Mouse (Mus musculus): ENCODE data around the gene Gtpbp2. TPM values are rescaled to one million over a fixed set of nuclear protein-coding genes. Genes with fewer than 3 reads are reported as not detected.

Gtpbp2 gene
- total RNA-seq, 2 experiments from 2014 or later = 86.9 to 100 TPM

- peak; percentile 74 to 81 for DNase-seq (ENCODE audit: low spot score in 2 of 2)
Observed at GRCm38 (mm10) chr17:46152847-46153782, 7.7 kb upstream of the Gtpbp2 start, which contains the start of gene Mad2l1bp. Gene Mad2l1bp, minus strand, starts transcription at chr17:46153553.

- DNase-seq (ENCODE audit: low spot score in 2 of 2) = no peak
Observed at GRCm38 (mm10) chr17:46154336-46154735, 6.5 kb upstream of the Gtpbp2 start.

GRCm38 (mm10) chr17:46156680-46157079, 4.2 kb upstream of the Gtpbp2 start:
- DNase-seq (ENCODE audit: low spot score in 2 of 2) = no peak

- no peak for DNase-seq (ENCODE audit: low spot score in 2 of 2)
Observed at GRCm38 (mm10) chr17:46157131-46157530, 3.7 kb upstream of the Gtpbp2 start.

- DNase-seq (ENCODE audit: low spot score in 2 of 2) = no peak
Observed at GRCm38 (mm10) chr17:46159236-46159635, 1.6 kb upstream of the Gtpbp2 start.

GRCm38 (mm10) chr17:46160090-46160662, 656 bp upstream of the Gtpbp2 start:
- peak; percentile 81 to 86 for DNase-seq (ENCODE audit: low spot score in 2 of 2)

- DNase-seq (ENCODE audit: low spot score in 2 of 2) = no peak
Observed at GRCm38 (mm10) chr17:46161179-46161578, 347 bp downstream of the Gtpbp2 start.

GRCm38 (mm10) chr17:46161710-46162109, 878 bp downstream of the Gtpbp2 start:
- no peak for DNase-seq (ENCODE audit: low spot score in 2 of 2)

- no peak for DNase-seq (ENCODE audit: low spot score in 2 of 2)
Observed at GRCm38 (mm10) chr17:46162551-46162950, 1.7 kb downstream of the Gtpbp2 start.

GRCm38 (mm10) chr17:46162951-46163421, 2.2 kb downstream of the Gtpbp2 start:
- DNase-seq (ENCODE audit: low spot score in 2 of 2) = no peak

- DNase-seq (ENCODE audit: low spot score in 2 of 2) = no peak
Observed at GRCm38 (mm10) chr17:46164301-46164700, 3.5 kb downstream of the Gtpbp2 start.

GRCm38 (mm10) chr17:46164791-46165190, 4.0 kb downstream of the Gtpbp2 start:
- DNase-seq (ENCODE audit: low spot score in 2 of 2) = no peak

GRCm38 (mm10) chr17:46165460-46165859, 4.6 kb downstream of the Gtpbp2 start:
- DNase-seq (ENCODE audit: low spot score in 2 of 2) = no peak

GRCm38 (mm10) chr17:46166270-46166669, 5.4 kb downstream of the Gtpbp2 start:
- no peak for DNase-seq (ENCODE audit: low spot score in 2 of 2)

GRCm38 (mm10) chr17:46167014-46167413, 6.2 kb downstream of the Gtpbp2 start:
- peak in 1 of 2 experiments; percentile 52 for DNase-seq (ENCODE audit: low spot score in 2 of 2)

- DNase-seq (ENCODE audit: low spot score in 2 of 2) = no peak
Observed at GRCm38 (mm10) chr17:46168318-46168717, 7.5 kb downstream of the Gtpbp2 start.

- no peak for DNase-seq (ENCODE audit: low spot score in 2 of 2)
Observed at GRCm38 (mm10) chr17:46168768-46169167, 7.9 kb downstream of the Gtpbp2 start.

GRCm38 (mm10) chr17:46170538-46170937, 9.7 kb downstream of the Gtpbp2 start:
- no peak for DNase-seq (ENCODE audit: low spot score in 2 of 2)

GRCm38 (mm10) chr17:46182273-46182672, 21.4 kb downstream of the Gtpbp2 start:
- peak in 1 of 2 experiments; percentile 35 for DNase-seq (ENCODE audit: low spot score in 2 of 2)

GRCm38 (mm10) chr17:46188829-46189228, 28.0 kb downstream of the Gtpbp2 start:
- DNase-seq (ENCODE audit: low spot score in 2 of 2) = no peak

- no peak for DNase-seq (ENCODE audit: low spot score in 2 of 2)
Observed at GRCm38 (mm10) chr17:46201151-46201550, 40.3 kb downstream of the Gtpbp2 start.

- DNase-seq (ENCODE audit: low spot score in 2 of 2) = peak; percentile 88 to 93
Observed at GRCm38 (mm10) chr17:46202421-46203071, 41.7 kb downstream of the Gtpbp2 start, which contains the start of the genes Polh and Xpo5. Gene Polh, minus strand, starts transcription at chr17:46202645. Gene Xpo5, plus strand, starts transcription at chr17:46202782.
